Mouse (Mus musculus): Measurements from ENCODE around the gene Gnmt. TPM values are rescaled to one million over a fixed set of nuclear protein-coding genes. Genes with fewer than 3 reads are reported as not detected.

The Gnmt gene
- polyA plus RNA-seq, 1 experiment from 2014 or later = 0.34 TPM

GRCm38 (mm10) chr17:46699912-46700311 is 29.1 kb downstream of the Gnmt start:
- Histone ChIP-seq H3K27ac (no peak overlapping the region), H3K27me3 (no peaks in the 10 kb centered on the region), H3K4me3 (no peak overlapping the region), H3K9me3 (no peaks in the 10 kb centered on the region), H3K36me3 (peaks cover 48% of the 10 kb centered on the region), H3K4me1 (peaks cover 28% of the 10 kb centered on the region), H3K4me2 (no peak overlapping the region), H3K9ac (no peak overlapping the region)
- no peak for ATAC-seq (ENCODE audit: insufficient number of reproducible peaks, insufficient read depth, low FRiP score, low TSS enrichment, low read depth)
- 95% methylated on average over 3 of the region's 3 CpGs for WGBS

DNA sequence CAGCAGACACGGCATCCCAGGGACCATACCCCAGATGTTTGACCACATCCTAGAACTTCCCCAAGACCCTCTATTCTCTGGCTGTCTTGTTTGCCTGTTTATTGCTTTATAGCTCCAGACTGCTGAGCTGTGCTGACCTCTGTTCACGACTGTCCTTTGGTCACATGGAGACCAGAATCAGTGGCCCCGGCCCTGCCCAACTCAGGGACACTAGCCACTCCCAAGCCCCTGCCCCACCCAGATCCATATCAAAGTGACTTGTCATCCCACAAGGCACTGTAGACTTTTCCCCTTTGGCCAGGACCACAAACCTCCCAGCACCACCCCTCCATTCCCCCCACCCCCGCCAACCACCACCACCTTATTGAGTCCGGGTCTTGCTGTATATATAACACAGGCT is 29.7 kb downstream of the Gnmt start:
- Histone ChIP-seq H3K27ac (no peak overlapping the region), H3K4me2 (no peak overlapping the region), H3K4me1 (peaks cover 28% of the 10 kb centered on the region), H3K36me3 (peaks cover 50% of the 10 kb centered on the region), H3K27me3 (no peaks in the 10 kb centered on the region), H3K4me3 (no peak overlapping the region), H3K9ac (no peak overlapping the region; the same call in 1 of the 2 replicates), H3K9me3 (no peaks in the 10 kb centered on the region)
- ATAC-seq (ENCODE audit: insufficient number of reproducible peaks, insufficient read depth, low FRiP score, low TSS enrichment, low read depth) = no peak
- 88% methylated on average over 5 of the region's 5 CpGs for WGBS

- H3K4me2 ChIP-seq = no peak overlapping the region
- no peaks in the 10 kb centered on the region for H3K9me3 ChIP-seq
- no peak overlapping the region for H3K9ac ChIP-seq
- H3K27ac ChIP-seq = no peak overlapping the region
- no peak overlapping the region for H3K4me3 ChIP-seq
- no peaks in the 10 kb centered on the region for H3K27me3 ChIP-seq
- 82% methylated on average over 6 of the region's 6 CpGs for WGBS
- H3K36me3 ChIP-seq = peaks cover 53% of the 10 kb centered on the region
- H3K4me1 ChIP-seq = peaks cover 22% of the 10 kb centered on the region
- ATAC-seq (ENCODE audit: insufficient number of reproducible peaks, insufficient read depth, low FRiP score, low TSS enrichment, low read depth) = no peak
These were observed 30.5 kb downstream of the Gnmt start for GRCm38 (mm10) chr17:46698515-46698914.

DNA sequence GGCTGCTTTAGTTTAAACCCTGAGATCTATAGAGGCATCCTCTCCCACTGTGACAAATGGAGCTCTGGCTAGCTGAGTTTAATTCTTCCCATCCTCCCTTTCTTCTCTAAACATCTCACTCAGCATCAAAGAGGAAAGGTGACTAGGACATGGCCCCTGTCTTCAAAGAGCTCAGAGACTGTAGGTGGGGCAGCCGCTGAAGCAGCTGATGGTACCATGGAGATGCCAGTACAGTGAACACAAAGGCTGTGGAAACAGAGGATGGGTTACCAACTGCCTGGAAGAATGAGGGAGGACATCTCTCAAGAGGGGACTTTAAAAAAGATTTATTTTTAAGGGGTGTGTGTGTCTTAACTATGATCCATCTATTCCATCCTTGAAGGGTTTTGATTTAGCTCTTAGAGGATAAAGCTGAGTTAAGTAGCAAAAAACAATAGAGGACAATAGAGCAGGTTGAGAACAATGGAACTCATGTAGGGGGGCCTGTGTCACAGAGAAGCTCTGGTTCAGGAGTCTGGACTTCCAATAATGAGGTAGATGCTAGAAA is 34.4 kb downstream of the Gnmt start:
- peaks cover 48% of the 10 kb centered on the region for H3K36me3 ChIP-seq
- H3K27me3 ChIP-seq = no peaks in the 10 kb centered on the region
- no peak overlapping the region for H3K27ac ChIP-seq
- WGBS = 85% methylated on average over 1 of the region's 1 CpGs
- H3K4me2 ChIP-seq = no peak overlapping the region
- no peak overlapping the region for H3K9ac ChIP-seq
- ATAC-seq (ENCODE audit: insufficient number of reproducible peaks, insufficient read depth, low FRiP score, low TSS enrichment, low read depth) = no peak
- no peak overlapping the region for H3K4me3 ChIP-seq
- no peaks in the 10 kb centered on the region for H3K4me1 ChIP-seq
- no peaks in the 10 kb centered on the region for H3K9me3 ChIP-seq

- no peak overlapping the region for H3K27ac ChIP-seq
- no peak overlapping the region for H3K9ac ChIP-seq
- no peak overlapping the region for H3K4me2 ChIP-seq
- WGBS = 88% methylated on average over 2 of the region's 2 CpGs
- ATAC-seq (ENCODE audit: insufficient number of reproducible peaks, insufficient read depth, low FRiP score, low TSS enrichment, low read depth) = no peak
- H3K27me3 ChIP-seq = no peaks in the 10 kb centered on the region
- H3K4me1 ChIP-seq = no peaks in the 10 kb centered on the region
- peaks cover 38% of the 10 kb centered on the region for H3K36me3 ChIP-seq
- no peaks in the 10 kb centered on the region for H3K9me3 ChIP-seq
- no peak overlapping the region for H3K4me3 ChIP-seq
These were observed 37.6 kb downstream of the Gnmt start for GRCm38 (mm10) chr17:46691390-46691789.

DNA sequence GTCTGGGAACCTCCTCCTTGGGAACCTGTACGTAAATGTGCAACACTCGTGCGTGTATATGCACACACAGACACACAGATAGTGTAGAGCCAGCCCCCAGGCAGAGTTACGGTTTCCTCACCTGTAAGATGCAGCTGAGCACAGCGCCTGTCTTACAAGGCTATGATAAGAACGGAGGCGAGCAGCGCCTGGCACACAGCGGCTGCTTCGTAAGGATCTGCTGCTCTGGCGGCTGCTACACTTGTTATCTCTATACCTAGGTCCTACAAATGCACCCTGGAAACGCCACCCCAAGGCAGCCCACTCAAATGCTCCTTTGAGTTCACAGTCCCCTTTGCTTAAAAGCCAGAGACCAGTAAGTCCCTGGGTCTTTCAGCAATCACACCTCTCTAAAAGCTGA is 38.3 kb downstream of the Gnmt start:
- Histone ChIP-seq H3K4me1 (no peaks in the 10 kb centered on the region), H3K36me3 (peaks cover 38% of the 10 kb centered on the region), H3K9ac (no peak overlapping the region), H3K27me3 (no peaks in the 10 kb centered on the region), H3K9me3 (no peaks in the 10 kb centered on the region), H3K4me3 (no peak overlapping the region), H3K4me2 (no peak overlapping the region), H3K27ac (no peak overlapping the region)
- 96% methylated on average over 12 of the region's 12 CpGs for WGBS
- no peak for ATAC-seq (ENCODE audit: insufficient number of reproducible peaks, insufficient read depth, low FRiP score, low TSS enrichment, low read depth)

- H3K4me2 ChIP-seq = no peak overlapping the region
- H3K27me3 ChIP-seq = no peaks in the 10 kb centered on the region
- ATAC-seq (ENCODE audit: insufficient number of reproducible peaks, insufficient read depth, low FRiP score, low TSS enrichment, low read depth) = no peak
- H3K27ac ChIP-seq = no peak overlapping the region
- WGBS = 91% methylated on average over 6 of the region's 6 CpGs
- H3K4me3 ChIP-seq = no peak overlapping the region
- H3K4me1 ChIP-seq = peaks cover 9% of the 10 kb centered on the region
- H3K9me3 ChIP-seq = no peaks in the 10 kb centered on the region
- H3K36me3 ChIP-seq = peaks cover 53% of the 10 kb centered on the region
- no peak overlapping the region for H3K9ac ChIP-seq
These were observed 43.1 kb downstream of the Gnmt start for GRCm38 (mm10) chr17:46685913-46686312.

DNA sequence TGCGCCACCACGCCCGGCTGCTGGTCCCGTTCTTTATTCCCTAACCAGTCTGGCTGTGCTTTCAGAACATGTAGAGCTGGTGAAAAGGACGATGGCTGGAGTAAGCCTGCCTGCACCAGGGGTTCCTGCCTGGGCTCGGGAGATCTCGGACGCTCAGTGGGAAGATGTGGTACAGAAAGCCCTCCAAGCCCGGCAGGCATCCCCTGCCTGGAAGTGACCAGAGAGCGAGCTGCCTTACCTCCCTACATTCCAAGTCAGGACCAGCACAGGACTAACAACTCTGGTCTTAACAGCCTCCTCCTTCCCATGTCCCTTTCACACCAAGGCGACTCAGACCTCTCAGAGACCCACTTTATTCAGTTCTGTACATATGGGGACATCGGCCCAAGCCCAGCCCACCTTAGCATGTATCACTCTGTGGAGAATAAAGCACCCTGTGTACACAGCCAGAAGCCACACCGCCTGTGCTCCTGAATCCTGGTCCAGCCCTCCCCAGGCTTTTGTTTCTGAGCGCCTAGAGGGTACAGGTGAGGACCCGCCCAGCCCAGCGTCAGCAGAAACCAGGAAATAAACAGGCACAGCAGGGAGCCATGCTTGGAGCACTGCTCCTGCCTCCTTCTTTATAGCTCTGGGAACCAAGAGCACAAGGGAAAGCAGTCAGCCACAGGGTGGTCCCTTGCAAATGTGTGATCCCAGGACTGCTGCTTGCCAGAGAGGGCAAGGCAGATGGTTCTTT is 46.1 kb downstream of the Gnmt start:
- Histone ChIP-seq H3K9ac (no peak overlapping the region), H3K36me3 (peaks cover 59% of the 10 kb centered on the region), H3K4me1 (peaks cover 27% of the 10 kb centered on the region)

GRCm38 (mm10) chr17:46681466-46682118 is 47.4 kb downstream of the Gnmt start:
- Histone ChIP-seq H3K9ac (peak overlapping the region; percentile 84), H3K9me3 (no peaks in the 10 kb centered on the region), H3K36me3 (peaks cover 60% of the 10 kb centered on the region), H3K4me3 (peak overlapping the region; percentile 89), H3K4me1 (peaks cover 27% of the 10 kb centered on the region), H3K27me3 (no peaks in the 10 kb centered on the region), H3K27ac (peak overlapping the region; percentile 84), H3K4me2 (peak overlapping the region; percentile 95)
- ATAC-seq (ENCODE audit: insufficient number of reproducible peaks, insufficient read depth, low FRiP score, low TSS enrichment, low read depth) = no peak
- WGBS = 11% methylated on average over 12 of the region's 12 CpGs

More for the DNA sequence above, 46.1 kb downstream of the Gnmt start:
- Histone ChIP-seq H3K4me2 (no peak overlapping the region), H3K27ac (no peak overlapping the region), H3K9me3 (no peaks in the 10 kb centered on the region), H3K4me3 (no peak overlapping the region), H3K27me3 (no peaks in the 10 kb centered on the region)
- 81% methylated on average over 16 of the region's 16 CpGs for WGBS
- ATAC-seq (ENCODE audit: insufficient number of reproducible peaks, insufficient read depth, low FRiP score, low TSS enrichment, low read depth) = no peak

GRCm38 (mm10) chr17:46680760-46681373 is 48.1 kb downstream of the Gnmt start, which contains the start of gene Klhdc3:
Gene Klhdc3, minus strand, starts transcription at chr17:46680914.
- Histone ChIP-seq H3K4me3 (peak within 1 kb of the TSS; percentile 89), H3K27me3 (no peaks in the 10 kb centered on the region), H3K36me3 (peaks cover 60% of the 10 kb centered on the region), H3K27ac (peak within 1 kb of the TSS; percentile 90), H3K9me3 (no peaks in the 10 kb centered on the region), H3K9ac (peak within 1 kb of the TSS; percentile 84), H3K4me2 (peak within 1 kb of the TSS; percentile 95), H3K4me1 (peaks cover 27% of the 10 kb centered on the region)
- ATAC-seq (ENCODE audit: insufficient number of reproducible peaks, insufficient read depth, low FRiP score, low TSS enrichment, low read depth) = peak; percentile 94
- WGBS = under 1% methylated on average over 49 of the region's 49 CpGs

GRCm38 (mm10) chr17:46679843-46680759 is 48.9 kb downstream of the Gnmt start:
- Histone ChIP-seq H3K4me1 (peaks cover 32% of the 10 kb centered on the region), H3K27ac (peak overlapping the region; percentile 90), H3K36me3 (peaks cover 60% of the 10 kb centered on the region), H3K27me3 (no peaks in the 10 kb centered on the region), H3K9ac (peak overlapping the region; percentile 84), H3K4me3 (peak overlapping the region; percentile 89), H3K9me3 (no peaks in the 10 kb centered on the region), H3K4me2 (peak overlapping the region; percentile 95)
- ATAC-seq (ENCODE audit: insufficient number of reproducible peaks, insufficient read depth, low FRiP score, low TSS enrichment, low read depth) = peak; percentile 38
- under 1% methylated on average over 34 of the region's 34 CpGs for WGBS

All from embryonic facial prominence, embryonic 13.5 days (tissue).